Mouse (Mus musculus): ENCODE measurements at regions not wholly inside any gene's neighbourhood (a gene's known extent, or its start where the extent isn't known, plus 50 kb on each side); places are given as distances from the start of the nearest gene placed in this dataset.

DNA sequence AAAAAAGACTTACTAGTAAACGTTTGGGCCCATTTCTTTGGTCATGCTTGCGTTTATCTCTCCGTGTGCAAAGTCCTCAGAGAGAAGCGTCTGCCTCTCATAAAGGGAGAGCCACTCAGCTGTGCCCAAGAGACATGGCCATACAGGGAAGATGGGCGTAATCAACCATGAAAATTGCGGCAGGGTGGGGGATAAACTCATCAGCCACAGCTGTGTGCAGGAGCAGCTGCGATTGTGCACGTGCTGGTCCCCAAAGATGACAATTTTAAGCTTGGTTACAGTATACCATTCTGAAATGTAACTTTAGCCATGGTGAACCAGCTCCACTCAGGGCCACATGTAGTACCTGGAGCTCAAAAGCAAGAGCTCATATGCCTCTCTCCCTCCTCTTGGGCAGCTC lies 106.1 kb upstream of the Ldah start:
- ATAC-seq (ENCODE audit: insufficient read depth) (no peak), DNase-seq (no peak)
- 62% methylated on average over 8 of the region's 8 CpGs for WGBS
- Histone ChIP-seq H3K36me3 (ENCODE audit: insufficient read depth) (no peaks in the 10 kb centered on the region), H3K4me2 (no peak overlapping the region), H3K27ac (ENCODE audit: low read depth) (no peak overlapping the region), H3K4me3 (ENCODE audit: low read depth, low read length) (no peak overlapping the region), H3K27me3 (ENCODE audit: insufficient read depth, low read length) (no peaks in the 10 kb centered on the region), H3K9me3 (ENCODE audit: low read depth, low read length) (no peaks in the 10 kb centered on the region), H3K4me1 (ENCODE audit: insufficient read depth) (no peaks in the 10 kb centered on the region), H3K9ac (no peak overlapping the region)
- no peak for TF ChIP-seq CTCF (IDR thresholded peaks at IDR 0.05; ENCODE audit: low read depth)

DNA sequence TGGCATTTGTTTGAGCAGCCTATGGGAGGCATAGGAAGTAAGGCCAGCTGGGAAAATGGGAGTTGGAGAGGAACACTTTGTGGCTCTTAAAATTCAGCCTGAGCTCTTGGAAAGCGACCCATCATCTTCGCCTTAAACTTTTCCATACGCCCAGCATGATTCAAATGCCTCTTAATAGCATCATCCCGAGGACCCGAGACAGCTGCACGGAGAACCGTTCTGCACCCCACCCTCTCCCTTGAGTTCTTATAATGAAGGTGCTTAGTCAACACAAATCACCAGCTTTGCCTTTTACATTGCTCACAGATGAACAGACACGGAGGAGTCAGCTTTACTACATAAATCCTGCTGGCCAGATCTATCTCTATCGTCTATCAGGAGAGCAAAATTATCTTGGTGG lies 104.6 kb upstream of the Ldah start:
- Histone ChIP-seq H3K27ac (ENCODE audit: low read depth) (no peak overlapping the region), H3K27me3 (ENCODE audit: insufficient read depth, low read length) (no peaks in the 10 kb centered on the region), H3K36me3 (ENCODE audit: insufficient read depth) (no peaks in the 10 kb centered on the region), H3K4me1 (ENCODE audit: insufficient read depth) (0 out of 2 replicates have a peak, but pooled peaks cover 6% of the 10 kb centered on the region), H3K9ac (no peak overlapping the region), H3K9me3 (ENCODE audit: low read depth, low read length) (no peaks in the 10 kb centered on the region), H3K4me3 (ENCODE audit: low read depth, low read length) (no peak overlapping the region), H3K4me2 (no peak overlapping the region)
- TF ChIP-seq CTCF (IDR thresholded peaks at IDR 0.05; ENCODE audit: low read depth), result no peak
- 77% methylated on average over 9 of the region's 9 CpGs for WGBS
- DNase-seq (no peak), ATAC-seq (ENCODE audit: insufficient read depth) (no peak)

DNA sequence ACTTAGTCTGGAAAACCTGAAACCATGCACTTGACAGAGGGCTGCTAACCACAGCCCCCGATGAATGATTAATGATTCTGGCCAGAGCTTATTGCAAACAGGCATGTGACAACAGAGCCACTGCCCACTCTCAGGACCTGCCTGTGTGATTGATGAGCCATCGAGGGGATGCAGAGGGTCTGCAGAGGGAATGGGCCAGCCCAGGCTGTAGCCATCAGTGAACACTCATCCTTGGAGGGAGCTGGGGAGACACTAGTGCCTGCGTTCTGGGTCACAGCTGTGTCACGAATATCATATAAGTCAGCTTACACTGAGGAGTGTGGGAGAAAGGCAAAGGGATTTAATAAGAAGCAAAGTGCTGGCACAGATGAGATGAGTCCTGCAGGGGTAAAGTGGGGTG lies 100.8 kb upstream of the Ldah start:
- Histone ChIP-seq H3K9me3 (ENCODE audit: low read depth, low read length) (no peaks in the 10 kb centered on the region), H3K9ac (no peak overlapping the region), H3K4me2 (no peak overlapping the region), H3K4me3 (ENCODE audit: low read depth, low read length) (no peak overlapping the region), H3K36me3 (ENCODE audit: insufficient read depth) (no peaks in the 10 kb centered on the region), H3K4me1 (ENCODE audit: insufficient read depth) (peaks cover 6% of the 10 kb centered on the region; the same call in 1 of the 2 replicates), H3K27ac (ENCODE audit: low read depth) (no peak overlapping the region), H3K27me3 (ENCODE audit: insufficient read depth, low read length) (no peaks in the 10 kb centered on the region)
- ATAC-seq (ENCODE audit: insufficient read depth) (peak; percentile 94; the same call in 1 of the 2 replicates), DNase-seq (peak; percentile 61)
- no peak for TF ChIP-seq CTCF (IDR thresholded peaks at IDR 0.05; ENCODE audit: low read depth)
- 9% methylated on average over 4 of the region's 4 CpGs for WGBS

- WGBS, result 62% methylated on average over 5 of the region's 5 CpGs
- H3K4me3 ChIP-seq (ENCODE audit: low read depth, low read length), result no peak overlapping the region
- ATAC-seq (ENCODE audit: insufficient read depth) (no peak), DNase-seq (no peak)
- TF ChIP-seq CTCF (IDR thresholded peaks at IDR 0.05; ENCODE audit: low read depth), result no peak
- no peak overlapping the region for H3K4me2 ChIP-seq
- no peak overlapping the region for H3K27ac ChIP-seq (ENCODE audit: low read depth)
- no peaks in the 10 kb centered on the region for H3K27me3 ChIP-seq (ENCODE audit: insufficient read depth, low read length)
- H3K9me3 ChIP-seq (ENCODE audit: low read depth, low read length), result no peaks in the 10 kb centered on the region
- peaks cover 6% of the 10 kb centered on the region; the same call in 1 of the 2 replicates for H3K4me1 ChIP-seq (ENCODE audit: insufficient read depth)
- H3K36me3 ChIP-seq (ENCODE audit: insufficient read depth), result no peaks in the 10 kb centered on the region
- no peak overlapping the region for H3K9ac ChIP-seq
Measured at GRCm38 (mm10) chr12:8109203-8109770, 98.6 kb upstream of the Ldah start.

GRCm38 (mm10) chr12:8109876-8110275 lies 98.0 kb upstream of the Ldah start:
- Histone ChIP-seq H3K4me3 (ENCODE audit: low read depth, low read length) (no peak overlapping the region), H3K9ac (no peak overlapping the region), H3K36me3 (ENCODE audit: insufficient read depth) (no peaks in the 10 kb centered on the region), H3K27me3 (ENCODE audit: insufficient read depth, low read length) (no peaks in the 10 kb centered on the region), H3K4me1 (ENCODE audit: insufficient read depth) (peaks cover 6% of the 10 kb centered on the region; the same call in 1 of the 2 replicates), H3K9me3 (ENCODE audit: low read depth, low read length) (no peaks in the 10 kb centered on the region), H3K4me2 (no peak overlapping the region), H3K27ac (ENCODE audit: low read depth) (no peak overlapping the region)
- TF ChIP-seq CTCF (IDR thresholded peaks at IDR 0.05; ENCODE audit: low read depth), result no peak
- WGBS, result 73% methylated on average over 6 of the region's 6 CpGs
- DNase-seq (no peak), ATAC-seq (ENCODE audit: insufficient read depth) (no peak)

DNA sequence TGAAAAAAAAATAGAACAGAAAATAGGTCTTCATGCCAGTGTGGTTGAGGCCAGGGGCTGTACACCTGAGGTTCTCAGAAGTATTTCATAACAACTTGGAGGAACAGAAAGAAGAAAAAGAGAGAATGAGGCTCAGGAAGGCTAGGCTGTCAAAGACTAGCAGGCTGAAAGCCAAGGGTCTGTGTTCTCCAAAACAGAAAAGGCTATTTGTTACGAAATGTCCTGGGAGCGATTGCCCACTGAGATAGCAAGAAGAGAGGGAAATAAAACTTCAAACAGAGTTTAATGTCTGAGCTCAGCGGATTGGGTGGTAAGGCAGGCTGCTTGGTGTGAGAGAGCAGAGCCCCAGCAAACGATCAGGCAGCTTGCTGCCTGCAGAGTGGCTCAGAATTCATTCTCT lies 97.6 kb upstream of the Ldah start:
- ATAC-seq (ENCODE audit: insufficient read depth) (no peak), DNase-seq (no peak)
- Histone ChIP-seq H3K9ac (no peak overlapping the region), H3K4me3 (ENCODE audit: low read depth, low read length) (no peak overlapping the region), H3K36me3 (ENCODE audit: insufficient read depth) (no peaks in the 10 kb centered on the region), H3K4me1 (ENCODE audit: insufficient read depth) (peaks cover 6% of the 10 kb centered on the region; the same call in 1 of the 2 replicates), H3K9me3 (ENCODE audit: low read depth, low read length) (no peaks in the 10 kb centered on the region), H3K27me3 (ENCODE audit: insufficient read depth, low read length) (no peaks in the 10 kb centered on the region), H3K4me2 (no peak overlapping the region), H3K27ac (ENCODE audit: low read depth) (no peak overlapping the region)
- no peak for TF ChIP-seq CTCF (IDR thresholded peaks at IDR 0.05; ENCODE audit: low read depth)
- WGBS, result 38% methylated on average over 4 of the region's 4 CpGs

- DNase-seq (no peak), ATAC-seq (ENCODE audit: insufficient read depth) (no peak)
- Histone ChIP-seq H3K27ac (ENCODE audit: low read depth) (no peak overlapping the region), H3K4me3 (ENCODE audit: low read depth, low read length) (no peak overlapping the region), H3K36me3 (ENCODE audit: insufficient read depth) (no peaks in the 10 kb centered on the region), H3K9ac (no peak overlapping the region), H3K4me2 (no peak overlapping the region), H3K4me1 (ENCODE audit: insufficient read depth) (peaks cover 6% of the 10 kb centered on the region; the same call in 1 of the 2 replicates), H3K9me3 (ENCODE audit: low read depth, low read length) (no peaks in the 10 kb centered on the region), H3K27me3 (ENCODE audit: insufficient read depth, low read length) (no peaks in the 10 kb centered on the region)
- 56% methylated on average over 4 of the region's 4 CpGs for whole genome bisulfite sequencing
- TF ChIP-seq CTCF (IDR thresholded peaks at IDR 0.05; ENCODE audit: low read depth), result no peak
Measured at GRCm38 (mm10) chr12:8111484-8111883, 96.4 kb upstream of the Ldah start.

All from lung, embryonic 14.5 days (tissue).